Mouse (Mus musculus) hindbrain, postnatal 0 days (tissue): ENCODE measurements at regions not wholly inside any gene's neighbourhood (a gene's known extent, or its start where the extent isn't known, plus 50 kb on each side); places are given as distances from the start of the nearest gene placed in this dataset.

ENCODE experiments used
- ATAC-seq: fragments of 200-750 bp; cut with Nextera tagmentation; 2 replicates; pipeline ENCODE4 v1.8.0; 2017; ENCODE audit warnings: mild to moderate bottlenecking, moderate TSS enrichment, moderate library complexity
- DNase-seq: peaks from one replicate; pipeline ENCODE4 v3.0.0-alpha.2; 2015; ENCODE audit warnings: low spot score
- H3K27ac ChIP-seq: fragments of 300-500 bp; sonication (generic); 2 replicates; pipeline ENCODE4 v1.5.1; 2014; ENCODE audit warnings: mild to moderate bottlenecking
- H3K27me3 ChIP-seq: fragments of 300-500 bp; sonication (generic); 2 replicates; pipeline ENCODE4 v1.6.1; 2014; ENCODE audit warnings: low read length, mixed read lengths; ENCODE audit not compliant: insufficient read depth
- H3K36me3 ChIP-seq: fragments of 300-500 bp; sonication (generic); 2 replicates; pipeline ENCODE4 v1.6.1; 2014; ENCODE audit warnings: low read length, mixed read lengths; ENCODE audit not compliant: insufficient read depth
- H3K4me1 ChIP-seq: fragments of 300-500 bp; sonication (generic); 2 replicates; pipeline ENCODE4 v1.6.1; 2014; ENCODE audit warnings: antibody characterized with exemption, low read length, mixed read lengths; ENCODE audit not compliant: insufficient read depth
- H3K4me2 ChIP-seq: fragments of 300-500 bp; sonication (generic); 2 replicates; pipeline ENCODE4 v1.6.1; 2014; ENCODE audit warnings: low read depth, mild to moderate bottlenecking, low read length, moderate library complexity, mixed read lengths
- H3K4me3 ChIP-seq: fragments of 300-500 bp; sonication (generic); 2 replicates; pipeline ENCODE4 v1.5.1; 2014; ENCODE audit warnings: low read length
- H3K9ac ChIP-seq: fragments of 300-500 bp; sonication (generic); replicated peaks from 2 replicates; pipeline ENCODE4 v1.6.1; 2014; ENCODE audit warnings: mild to moderate bottlenecking, low read length, moderate library complexity, mixed read lengths
- H3K9me3 ChIP-seq: fragments of 300-500 bp; sonication (generic); 2 replicates; pipeline ENCODE4 v1.6.1; 2016; ENCODE audit warnings: low read length, mixed read lengths
- CTCF ChIP-seq: IDR thresholded peaks from 2 replicates; pipeline ENCODE4 v1.5.1; 2016; ENCODE audit warnings: antibody characterized with exemption, control low read depth, low read depth
- WGBS: fragments of 180-500 bp; shearing (Covaris S2); extraction: QIAGEN DNeasy Blood & Tissue Kit; methylation state at CpG from one replicate; pipeline ENCODE4 v1.1.7; 2014; 5-methylcytosine and 5-hydroxymethylcytosine counted together

DNA sequence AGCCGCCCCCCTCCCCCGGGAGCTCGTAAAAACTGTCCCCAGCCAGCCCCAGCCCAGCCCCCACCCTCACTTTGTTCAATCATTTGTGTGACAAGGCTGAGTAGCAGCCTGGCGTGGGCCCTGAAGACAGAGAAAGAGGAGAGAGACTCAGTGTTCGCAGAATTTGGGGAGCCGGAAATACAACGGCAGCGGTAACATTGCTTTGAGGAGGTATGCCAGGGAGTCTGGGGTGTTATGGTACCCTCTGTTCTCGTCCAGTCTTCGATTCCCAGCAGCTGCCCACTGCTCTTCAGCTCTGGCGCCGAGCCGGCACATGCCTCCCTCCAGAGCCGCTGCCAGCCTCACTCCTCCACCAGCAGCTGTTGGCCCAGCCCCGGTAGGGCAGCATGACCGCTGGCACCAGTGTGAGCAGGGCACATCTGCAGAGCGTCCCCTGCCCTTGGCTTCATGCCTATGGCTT is 156.2 kb upstream of the Cdyl start:
- Histone ChIP-seq H3K36me3 (no peaks in the 10 kb centered on the region), H3K9ac (no peak overlapping the region), H3K4me1 (peaks cover 11% of the 10 kb centered on the region), H3K4me2 (0 out of 2 replicates have a peak overlapping the region, but pooled peaks have one; percentile 16), H3K4me3 (no peak overlapping the region), H3K9me3 (no peaks in the 10 kb centered on the region), H3K27ac (no peak overlapping the region), H3K27me3 (no peaks in the 10 kb centered on the region)
- DNase-seq (peak; percentile 81), ATAC-seq (peak; percentile 87)
- 31% methylated on average over 17 of the region's 17 CpGs for WGBS
- TF ChIP-seq CTCF: no peak

DNA sequence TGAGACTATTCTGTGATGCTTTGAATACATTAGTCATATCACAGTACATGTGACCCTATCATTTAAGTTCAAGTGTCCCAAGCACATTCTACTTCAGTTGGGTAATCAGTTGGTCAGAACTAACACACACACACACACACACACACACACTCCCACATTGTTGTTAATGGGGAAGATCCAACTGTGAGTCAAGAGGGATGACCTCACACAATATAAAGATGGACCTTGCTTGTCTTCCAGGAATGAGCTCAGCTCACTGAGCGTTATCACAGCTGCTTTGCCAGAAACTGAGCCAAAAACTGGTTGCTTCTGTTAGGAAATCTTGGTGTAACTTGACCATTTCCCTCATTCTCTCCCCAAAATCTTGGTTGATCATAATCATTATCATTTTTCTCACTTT is 152.4 kb upstream of the Cdyl start:
- 79% methylated on average over 1 of the region's 1 CpGs for WGBS
- no peaks in the 10 kb centered on the region for H3K36me3 ChIP-seq
- H3K4me3 ChIP-seq: no peak overlapping the region
- no peak overlapping the region for H3K4me2 ChIP-seq
- peaks cover 11% of the 10 kb centered on the region for H3K4me1 ChIP-seq
- ATAC-seq: no peak
- H3K9me3 ChIP-seq: no peaks in the 10 kb centered on the region
- no peak for TF ChIP-seq CTCF
- H3K27ac ChIP-seq: no peak overlapping the region
- no peak overlapping the region for H3K9ac ChIP-seq
- no peak for DNase-seq
- no peaks in the 10 kb centered on the region for H3K27me3 ChIP-seq

DNA sequence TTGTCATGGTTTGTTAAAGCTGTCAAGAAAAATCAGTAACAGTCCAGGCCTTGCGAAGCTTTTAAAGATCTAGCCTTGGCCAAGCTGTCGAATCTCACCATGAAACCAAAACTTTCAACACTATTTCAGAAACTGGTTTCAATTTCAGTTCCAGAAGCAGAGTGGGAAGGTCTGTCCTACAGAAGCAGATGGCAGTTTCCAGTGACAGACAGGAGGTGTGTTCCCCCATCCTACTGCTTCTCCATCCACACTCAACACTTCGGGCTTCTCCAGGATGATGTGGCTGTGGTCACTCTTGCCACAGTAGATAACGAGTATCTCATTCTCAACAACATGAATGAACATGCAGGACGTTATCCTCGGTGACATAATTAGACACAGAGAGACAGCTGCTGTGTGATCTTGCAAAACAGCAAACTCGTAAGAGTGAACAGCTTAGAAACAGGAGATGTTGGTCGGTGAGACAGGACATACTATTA is 147.6 kb upstream of the Cdyl start:
- no peaks in the 10 kb centered on the region for H3K36me3 ChIP-seq
- no peaks in the 10 kb centered on the region for H3K27me3 ChIP-seq
- H3K4me3 ChIP-seq: no peak overlapping the region
- no peak for TF ChIP-seq CTCF
- 78% methylated on average over 8 of the region's 8 CpGs for WGBS
- DNase-seq (no peak), ATAC-seq (no peak)
- H3K4me1 ChIP-seq: no peaks in the 10 kb centered on the region
- no peaks in the 10 kb centered on the region for H3K9me3 ChIP-seq
- H3K9ac ChIP-seq: no peak overlapping the region
- H3K27ac ChIP-seq: no peak overlapping the region
- H3K4me2 ChIP-seq: no peak overlapping the region

DNA sequence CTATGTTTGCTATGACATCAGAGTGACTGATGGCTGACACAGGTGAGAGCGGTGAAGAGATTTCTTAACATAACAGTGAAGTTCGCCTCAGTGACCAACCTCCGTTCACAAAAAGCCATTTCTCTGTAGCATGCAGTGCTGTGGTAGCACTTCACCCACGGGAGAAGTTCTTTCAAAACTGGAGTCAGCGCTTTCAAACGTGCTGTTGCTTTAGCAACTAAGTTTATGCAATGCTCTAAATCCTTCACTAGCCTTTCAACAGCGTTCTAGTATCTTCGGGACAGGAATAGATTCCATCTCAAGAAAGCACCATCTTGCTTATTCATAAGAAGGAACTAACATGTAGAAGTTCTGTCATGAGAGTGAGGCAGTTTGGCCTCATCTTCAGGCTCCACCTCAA is 146.5 kb upstream of the Cdyl start:
- DNase-seq (no peak), ATAC-seq (no peak)
- TF ChIP-seq CTCF: no peak
- no peaks in the 10 kb centered on the region for H3K27me3 ChIP-seq
- no peak overlapping the region for H3K4me2 ChIP-seq
- no peak overlapping the region for H3K27ac ChIP-seq
- no peak overlapping the region for H3K4me3 ChIP-seq
- no peaks in the 10 kb centered on the region for H3K4me1 ChIP-seq
- H3K9ac ChIP-seq: no peak overlapping the region
- WGBS: 86% methylated on average over 8 of the region's 8 CpGs
- no peaks in the 10 kb centered on the region for H3K9me3 ChIP-seq
- no peaks in the 10 kb centered on the region for H3K36me3 ChIP-seq

DNA sequence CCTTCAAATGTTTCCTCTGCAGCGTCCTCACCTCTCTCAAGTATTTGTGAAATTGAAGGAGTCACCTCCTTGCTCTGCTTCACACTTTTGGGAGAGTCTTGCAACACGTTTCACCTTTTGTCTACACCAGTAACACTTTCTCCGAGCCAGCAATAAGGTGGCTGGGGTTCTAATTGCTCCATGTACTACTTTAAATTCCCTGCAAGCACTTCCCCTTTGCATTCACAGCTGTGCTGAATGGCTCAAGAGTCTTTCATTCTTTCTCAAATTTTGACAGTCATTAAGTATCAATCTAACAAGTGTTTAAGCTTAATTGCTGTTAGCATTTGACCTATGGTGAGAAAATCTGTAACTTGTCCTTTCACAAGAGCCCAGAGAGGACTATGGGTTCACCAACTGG is 144.3 kb upstream of the Cdyl start:
- no peaks in the 10 kb centered on the region for H3K27me3 ChIP-seq
- ATAC-seq: no peak

DNA sequence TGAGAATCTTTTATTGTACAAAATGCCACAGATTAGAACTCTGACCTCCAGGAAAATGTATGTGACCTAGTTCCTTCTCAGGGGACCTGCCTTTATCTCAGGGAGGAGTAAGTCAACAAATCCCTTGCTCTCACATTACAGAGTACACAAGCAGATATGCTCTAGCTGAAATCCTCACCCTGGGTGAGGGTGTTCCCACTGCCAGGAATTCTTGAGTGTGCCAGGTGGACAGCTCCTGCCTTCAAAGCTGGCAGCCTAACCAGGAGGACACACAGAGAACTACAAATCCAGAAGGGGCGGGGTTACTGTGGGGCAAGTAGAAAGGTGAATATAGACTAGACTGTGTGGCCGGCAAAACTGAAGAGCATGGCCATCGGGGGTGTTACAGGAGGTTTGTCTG is 141.9 kb upstream of the Cdyl start:
- no peak for TF ChIP-seq CTCF
- Histone ChIP-seq H3K4me3 (no peak overlapping the region), H3K36me3 (no peaks in the 10 kb centered on the region), H3K4me1 (no peaks in the 10 kb centered on the region), H3K27ac (no peak overlapping the region), H3K4me2 (no peak overlapping the region), H3K27me3 (no peaks in the 10 kb centered on the region), H3K9ac (no peak overlapping the region), H3K9me3 (no peaks in the 10 kb centered on the region)
- 87% methylated on average over 3 of the region's 3 CpGs for WGBS
- DNase-seq: no peak
- ATAC-seq: no peak

More for the DNA sequence above, 144.3 kb upstream of the Cdyl start:
- Histone ChIP-seq H3K4me3 (no peak overlapping the region), H3K4me1 (no peaks in the 10 kb centered on the region), H3K4me2 (no peak overlapping the region), H3K27ac (no peak overlapping the region), H3K36me3 (no peaks in the 10 kb centered on the region), H3K9ac (no peak overlapping the region), H3K9me3 (no peaks in the 10 kb centered on the region)
- 65% methylated on average over 3 of the region's 3 CpGs for WGBS
- no peak for TF ChIP-seq CTCF
- no peak for DNase-seq

DNA sequence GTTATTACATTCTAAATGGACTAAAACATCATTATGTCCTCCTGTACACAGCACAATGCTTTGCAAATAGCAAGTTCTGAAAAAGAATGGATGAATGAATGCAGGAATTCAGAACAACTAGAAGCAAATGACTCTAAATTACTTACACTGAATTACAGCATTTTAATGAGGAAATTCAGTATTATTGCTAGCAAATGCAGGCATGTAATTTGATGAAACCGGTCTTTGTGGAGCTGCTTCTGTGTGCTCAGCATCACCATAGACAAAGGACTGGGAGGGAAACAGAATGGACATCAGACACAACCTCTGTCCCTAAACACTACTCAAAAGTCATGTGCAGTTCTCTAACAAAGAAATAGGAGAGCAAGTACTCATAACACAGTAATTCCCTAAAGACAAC is 137.4 kb upstream of the Cdyl start:
- Histone ChIP-seq H3K9ac (no peak overlapping the region), H3K27ac (no peak overlapping the region), H3K27me3 (no peaks in the 10 kb centered on the region), H3K4me1 (no peaks in the 10 kb centered on the region), H3K4me2 (no peak overlapping the region), H3K36me3 (no peaks in the 10 kb centered on the region), H3K9me3 (no peaks in the 10 kb centered on the region), H3K4me3 (no peak overlapping the region)
- ATAC-seq: no peak
- WGBS: 64% methylated on average over 1 of the region's 1 CpGs
- TF ChIP-seq CTCF: no peak
- no peak for DNase-seq
